Mouse (Mus musculus): ENCODE results near the gene Galk2.

Gene Galk2

GRCm38 (mm10) chr2:125900797-125901410, 42.0 kb downstream of the Galk2 start:
- no peak for DNase-seq

- no peak for DNase-seq
Observed at GRCm38 (mm10) chr2:125901426-125901825, 42.5 kb downstream of the Galk2 start.

- DNase-seq = no peak
Observed at GRCm38 (mm10) chr2:125906407-125907066, 47.6 kb downstream of the Galk2 start.

GRCm38 (mm10) chr2:125907580-125908255, 48.8 kb downstream of the Galk2 start:
- DNase-seq = no peak

GRCm38 (mm10) chr2:125914167-125914566, 55.3 kb downstream of the Galk2 start:
- DNase-seq = no peak

GRCm38 (mm10) chr2:125914713-125915112, 55.8 kb downstream of the Galk2 start:
- no peak for DNase-seq

- DNase-seq = peak; percentile 32 to 43
Observed at GRCm38 (mm10) chr2:125916652-125917296, 57.9 kb downstream of the Galk2 start.

- DNase-seq = peak; percentile 25 to 43
Observed at GRCm38 (mm10) chr2:125917297-125917679, 58.4 kb downstream of the Galk2 start.

GRCm38 (mm10) chr2:125921273-125921672, 62.4 kb downstream of the Galk2 start:
- DNase-seq = peak; percentile 53 to 73

GRCm38 (mm10) chr2:125922149-125922548, 63.2 kb downstream of the Galk2 start:
- no peak for DNase-seq

GRCm38 (mm10) chr2:125922877-125923276, 64.0 kb downstream of the Galk2 start:
- DNase-seq = no peak

- no peak for DNase-seq
Observed at GRCm38 (mm10) chr2:125923346-125923745, 64.4 kb downstream of the Galk2 start.

- no peak for DNase-seq
Observed at GRCm38 (mm10) chr2:125924554-125924953, 65.6 kb downstream of the Galk2 start.

- DNase-seq = no peak
Observed at GRCm38 (mm10) chr2:125925081-125925480, 66.2 kb downstream of the Galk2 start.

GRCm38 (mm10) chr2:125929396-125929795, 70.5 kb downstream of the Galk2 start:
- DNase-seq = no peak

GRCm38 (mm10) chr2:125929872-125930271, 71.0 kb downstream of the Galk2 start:
- no peak for DNase-seq

GRCm38 (mm10) chr2:125931193-125931592, 72.3 kb downstream of the Galk2 start:
- no peak for DNase-seq

GRCm38 (mm10) chr2:125932734-125933133, 73.8 kb downstream of the Galk2 start:
- DNase-seq = no peak

- DNase-seq = no peak
Observed at GRCm38 (mm10) chr2:125933977-125934376, 75.1 kb downstream of the Galk2 start.

GRCm38 (mm10) chr2:125936396-125936795, 77.5 kb downstream of the Galk2 start:
- DNase-seq = peak in 1 of 2 experiments; percentile 16

GRCm38 (mm10) chr2:125938993-125939642, 80.2 kb downstream of the Galk2 start:
- peak; percentile 25 to 29 for DNase-seq

- no peak for DNase-seq
Observed at GRCm38 (mm10) chr2:125941111-125941785, 82.3 kb downstream of the Galk2 start.

Measured in cerebellum, postnatal 10 days (tissue).